Mouse (Mus musculus) embryonic facial prominence, embryonic 12.5 days (tissue): ENCODE measurements around the gene Acsbg2. TPM values are rescaled to one million over a fixed set of nuclear protein-coding genes. Genes with fewer than 3 reads are reported as not detected.

Source experiments
- ATAC-seq: fragments of 200-750 bp; cut with Nextera tagmentation; 2 replicates; pipeline ENCODE4 v1.8.0; 2017; ENCODE audit not compliant: insufficient number of reproducible peaks, insufficient read depth, low FRiP score, low TSS enrichment
- H3K27ac ChIP-seq: fragments of 300-500 bp; sonication (generic); 2 replicates; pipeline ENCODE4 v1.5.1; 2016; ENCODE audit warnings: mild to moderate bottlenecking
- H3K27me3 ChIP-seq: fragments of 300-500 bp; sonication (generic); 2 replicates; pipeline ENCODE4 v1.6.1; 2016; ENCODE audit warnings: mild to moderate bottlenecking, moderate library complexity
- H3K36me3 ChIP-seq: fragments of 300-500 bp; sonication (generic); 2 replicates; pipeline ENCODE4 v1.6.1; 2016; ENCODE audit warnings: mild to moderate bottlenecking
- H3K4me1 ChIP-seq: fragments of 300-500 bp; sonication (generic); 2 replicates; pipeline ENCODE4 v1.6.1; 2016
- H3K4me2 ChIP-seq: fragments of 300-500 bp; sonication (generic); replicated peaks from 2 replicates; pipeline ENCODE4 v1.6.1; 2016; ENCODE audit warnings: mild to moderate bottlenecking, moderate library complexity
- H3K4me3 ChIP-seq: fragments of 300-500 bp; sonication (generic); 2 replicates; pipeline ENCODE4 v1.5.1; 2016; ENCODE audit warnings: mild to moderate bottlenecking
- H3K9ac ChIP-seq: fragments of 300-500 bp; sonication (generic); 2 replicates; pipeline ENCODE4 v1.6.1; 2016; ENCODE audit warnings: mild to moderate bottlenecking, moderate library complexity
- H3K9me3 ChIP-seq: fragments of 300-500 bp; sonication (generic); 2 replicates; pipeline ENCODE4 v1.6.1; 2016; ENCODE audit warnings: mild to moderate bottlenecking, moderate library complexity
- WGBS: fragments of 180-500 bp; shearing (Covaris S2); methylation state at CpG from one replicate; pipeline ENCODE4 v1.1.7; 2016; 5-methylcytosine and 5-hydroxymethylcytosine counted together
- polyA plus RNA-seq: library from polyadenylated mRNA; unstranded; fragments of >200 nt; fragmentation: Nextera tagmentation; extraction: Ambion mirVana; gene quantifications from 2 replicates; pipeline ENCODE4 v1.2.1, GENCODE M21; 2016

Gene Acsbg2
- polyA plus RNA-seq, 1 experiment from 2014 or later: not detected

DNA sequence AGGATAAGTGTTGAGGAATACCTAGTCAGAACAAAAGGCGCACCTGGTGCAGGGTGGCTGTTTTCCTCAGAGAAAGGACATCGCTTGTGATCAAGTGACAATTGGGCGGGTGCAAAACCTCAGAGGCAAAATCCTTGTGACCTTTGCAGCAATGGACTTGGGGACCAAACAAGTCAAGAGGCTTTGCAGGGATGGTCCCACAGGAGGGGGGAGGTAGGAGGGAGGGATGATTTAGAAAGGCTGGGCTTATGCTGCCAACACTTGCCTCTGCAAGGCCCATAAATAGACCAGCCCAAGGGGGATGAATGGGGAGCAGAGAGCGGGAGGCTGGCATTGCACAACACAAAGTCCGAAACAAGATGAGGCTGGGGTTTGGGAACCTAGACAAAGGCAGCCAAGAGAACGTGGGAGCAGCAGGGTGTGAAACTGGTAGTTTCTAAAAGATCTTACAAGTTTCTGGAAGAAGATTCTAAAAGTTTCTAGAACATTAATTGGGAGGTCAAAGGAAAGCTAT, 55.2 kb downstream of the Acsbg2 start:
- Histone ChIP-seq H3K27ac (no peak overlapping the region), H3K36me3 (no peaks in the 10 kb centered on the region), H3K4me2 (no peak overlapping the region), H3K27me3 (no peaks in the 10 kb centered on the region), H3K4me1 (0 out of 2 replicates have a peak, but pooled peaks cover 5% of the 10 kb centered on the region), H3K9me3 (no peaks in the 10 kb centered on the region), H3K9ac (no peak overlapping the region), H3K4me3 (no peak overlapping the region)
- WGBS: 73% methylated on average over 6 of the region's 6 CpGs
- no peak for ATAC-seq

- no peak for ATAC-seq
- Histone ChIP-seq H3K27ac (no peak overlapping the region), H3K27me3 (no peaks in the 10 kb centered on the region), H3K9me3 (no peaks in the 10 kb centered on the region), H3K4me1 (0 out of 2 replicates have a peak, but pooled peaks cover 6% of the 10 kb centered on the region), H3K4me2 (no peak overlapping the region), H3K36me3 (no peaks in the 10 kb centered on the region), H3K4me3 (no peak overlapping the region), H3K9ac (no peak overlapping the region)
- WGBS: 31% methylated on average over 11 of the region's 11 CpGs
Observed at GRCm38 (mm10) chr17:56818067-56818636, 56.1 kb downstream of the Acsbg2 start.

DNA sequence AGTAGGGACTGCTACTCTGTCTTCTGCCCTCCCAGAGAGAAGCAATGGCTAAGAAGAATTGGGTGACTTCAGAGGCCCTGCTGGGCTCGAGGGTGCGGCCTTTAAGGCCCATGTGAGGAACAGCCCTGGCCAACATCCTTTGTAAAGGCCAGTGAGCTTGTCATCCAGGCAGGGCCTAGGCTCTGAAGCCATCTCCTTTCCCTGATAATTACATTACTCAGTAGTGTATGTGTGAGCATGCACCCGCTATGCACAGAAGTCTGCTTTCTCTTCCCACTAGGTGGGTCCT, 59.2 kb downstream of the Acsbg2 start:
- H3K4me2 ChIP-seq: no peak overlapping the region
- no peaks in the 10 kb centered on the region for H3K36me3 ChIP-seq
- no peak overlapping the region for H3K27ac ChIP-seq
- no peak overlapping the region for H3K4me3 ChIP-seq
- no peak overlapping the region for H3K9ac ChIP-seq
- H3K4me1 ChIP-seq: peaks cover 15% of the 10 kb centered on the region
- ATAC-seq: no peak
- H3K27me3 ChIP-seq: no peaks in the 10 kb centered on the region
- no peaks in the 10 kb centered on the region for H3K9me3 ChIP-seq
- 74% methylated on average over 3 of the region's 3 CpGs for WGBS

DNA sequence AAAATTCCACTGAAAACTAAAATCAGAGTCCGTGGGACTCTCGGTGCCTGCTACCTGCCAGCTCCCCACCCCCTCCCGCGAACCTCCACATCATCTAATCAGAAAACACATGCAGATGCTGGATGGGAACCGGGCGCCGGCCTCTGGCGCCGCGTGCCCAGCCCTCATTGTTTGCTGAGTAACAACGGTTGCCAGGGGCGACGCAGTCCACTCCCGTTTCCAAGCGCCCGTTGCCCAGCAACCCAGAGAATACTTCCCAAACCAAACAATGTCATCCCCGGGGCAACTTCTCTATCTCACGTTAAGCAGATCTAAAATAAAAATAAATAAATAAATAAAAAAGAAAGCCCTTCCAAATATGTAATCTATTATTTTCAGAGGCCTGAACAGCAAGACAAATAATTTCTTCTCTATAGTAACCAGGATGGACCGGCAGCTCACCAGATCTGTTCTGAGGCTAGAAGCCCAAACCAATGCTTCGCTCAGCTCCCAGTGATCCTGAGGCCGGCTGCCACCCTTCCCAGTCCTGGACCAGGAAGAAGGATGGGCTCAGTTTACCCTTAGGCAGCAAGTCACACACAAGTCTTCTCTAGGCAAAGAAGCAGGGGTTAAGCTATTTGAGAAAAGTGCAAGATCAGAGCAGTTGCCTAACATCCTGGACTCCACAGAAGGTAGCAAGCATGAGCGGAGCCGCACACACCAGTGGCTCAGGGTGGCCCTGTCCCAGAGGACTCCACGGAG, 59.8 kb downstream of the Acsbg2 start:
- no peak overlapping the region for H3K9ac ChIP-seq
- WGBS: 16% methylated on average over 24 of the region's 24 CpGs
- H3K4me3 ChIP-seq: no peak overlapping the region
- no peaks in the 10 kb centered on the region for H3K36me3 ChIP-seq
- no peaks in the 10 kb centered on the region for H3K27me3 ChIP-seq
- peaks cover 19% of the 10 kb centered on the region for H3K4me1 ChIP-seq
- no peak overlapping the region for H3K4me2 ChIP-seq
- H3K9me3 ChIP-seq: no peaks in the 10 kb centered on the region
- no peak for ATAC-seq
- no peak overlapping the region for H3K27ac ChIP-seq

DNA sequence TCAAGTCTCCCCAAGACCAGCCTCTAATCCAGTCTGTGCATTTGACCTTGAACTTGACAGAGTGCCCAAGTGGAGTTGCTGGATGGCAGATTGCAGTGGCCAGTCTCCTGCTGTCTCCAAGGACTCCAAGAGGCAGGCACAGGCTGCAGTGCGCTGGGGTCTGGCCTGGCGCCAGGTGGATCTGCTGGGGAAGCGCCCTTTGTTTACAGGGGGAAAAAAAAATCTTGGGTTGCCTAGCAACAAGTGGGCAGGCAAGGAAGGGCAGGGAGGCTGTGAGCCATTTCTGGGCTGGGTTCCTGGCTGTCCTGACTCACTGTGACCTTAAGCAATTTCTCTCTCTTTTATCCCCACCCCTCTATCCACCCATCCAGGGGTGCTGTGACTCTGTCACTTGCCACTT, 64.0 kb downstream of the Acsbg2 start:
- ATAC-seq: no peak
- Histone ChIP-seq H3K4me3 (no peak overlapping the region), H3K27ac (no peak overlapping the region), H3K9ac (no peak overlapping the region), H3K27me3 (0 out of 2 replicates have a peak, but pooled peaks cover 4% of the 10 kb centered on the region), H3K4me1 (peaks cover 19% of the 10 kb centered on the region), H3K4me2 (no peak overlapping the region), H3K36me3 (no peaks in the 10 kb centered on the region), H3K9me3 (no peaks in the 10 kb centered on the region)
- 7% methylated on average over 3 of the region's 3 CpGs for WGBS

DNA sequence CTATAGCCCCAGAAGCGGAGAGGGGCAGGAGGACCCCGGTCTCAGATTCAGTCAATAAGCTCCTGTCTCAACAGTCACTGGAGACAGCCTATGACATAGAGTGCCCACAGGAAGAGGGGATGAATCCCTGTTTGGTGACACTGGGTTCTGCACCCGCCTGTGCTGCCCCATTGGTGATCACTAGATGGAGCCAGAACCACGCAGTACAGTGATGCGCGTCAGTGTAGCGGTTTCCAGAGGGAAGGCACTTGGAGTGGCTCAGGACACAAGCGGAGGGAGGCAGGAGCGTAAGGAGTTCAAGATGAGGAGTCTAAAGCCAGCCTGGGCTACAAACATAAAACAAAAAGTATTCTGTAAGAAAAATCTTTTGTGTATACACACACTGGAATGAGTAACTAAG, 65.7 kb downstream of the Acsbg2 start:
- peaks cover 13% of the 10 kb centered on the region for H3K4me1 ChIP-seq
- no peaks in the 10 kb centered on the region for H3K36me3 ChIP-seq
- ATAC-seq: peak; percentile 68
- no peak overlapping the region for H3K27ac ChIP-seq
- H3K4me2 ChIP-seq: no peak overlapping the region
- 0 out of 2 replicates have a peak, but pooled peaks cover 4% of the 10 kb centered on the region for H3K27me3 ChIP-seq
- H3K9me3 ChIP-seq: no peaks in the 10 kb centered on the region
- 10% methylated on average over 9 of the region's 9 CpGs for WGBS
- no peak overlapping the region for H3K4me3 ChIP-seq
- no peak overlapping the region for H3K9ac ChIP-seq

DNA sequence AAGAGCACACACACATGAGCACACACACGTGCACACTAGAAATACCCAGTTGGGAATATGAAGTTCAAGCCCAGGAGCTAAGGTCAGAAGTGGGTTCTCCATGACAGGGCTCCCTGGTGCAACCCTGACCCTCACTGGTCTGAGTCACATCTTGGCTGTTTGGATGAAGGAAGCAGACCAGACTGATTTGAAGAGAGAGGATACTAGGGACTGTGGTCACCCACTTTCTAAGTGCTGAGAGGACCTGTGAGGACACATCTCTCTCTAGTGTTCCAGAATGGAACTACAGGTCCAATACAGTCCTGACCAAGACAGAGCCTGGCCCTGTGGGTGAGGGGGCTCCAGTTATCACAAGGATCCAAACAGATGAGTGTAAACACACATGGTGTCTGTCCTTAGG, 68.5 kb downstream of the Acsbg2 start:
- no peak for ATAC-seq
- Histone ChIP-seq H3K27ac (no peak overlapping the region), H3K27me3 (0 out of 2 replicates have a peak, but pooled peaks cover 4% of the 10 kb centered on the region), H3K4me2 (no peak overlapping the region), H3K9ac (no peak overlapping the region), H3K36me3 (peaks cover 4% of the 10 kb centered on the region; the same call in 1 of the 2 replicates), H3K4me3 (no peak overlapping the region), H3K4me1 (peaks cover 12% of the 10 kb centered on the region), H3K9me3 (no peaks in the 10 kb centered on the region)
- 89% methylated on average over 1 of the region's 1 CpGs for WGBS

DNA sequence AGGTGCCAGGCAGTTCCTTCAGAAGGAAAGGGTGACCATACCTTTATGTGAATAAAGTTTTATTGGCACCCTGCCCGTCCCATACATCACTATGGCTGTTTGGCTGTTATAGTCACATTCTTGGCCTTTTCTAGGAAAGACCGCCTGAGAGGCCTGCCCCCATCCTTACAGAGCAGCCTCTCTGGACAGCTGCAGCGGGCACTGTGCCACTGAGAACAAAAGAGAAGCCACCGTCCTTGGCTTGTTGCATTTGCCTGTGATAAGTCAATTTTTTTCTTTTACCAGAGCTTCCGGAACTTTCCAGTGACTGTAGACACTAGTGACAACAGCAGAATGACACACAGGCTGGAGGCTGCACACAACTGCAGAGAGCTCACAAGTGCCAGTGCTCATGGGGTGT, 69.3 kb downstream of the Acsbg2 start:
- peaks cover 4% of the 10 kb centered on the region; the same call in 1 of the 2 replicates for H3K36me3 ChIP-seq
- ATAC-seq: no peak
- H3K9ac ChIP-seq: no peak overlapping the region
- no peak overlapping the region for H3K27ac ChIP-seq
- no peak overlapping the region for H3K4me3 ChIP-seq
- 0 out of 2 replicates have a peak, but pooled peaks cover 4% of the 10 kb centered on the region for H3K27me3 ChIP-seq
- H3K4me2 ChIP-seq: no peak overlapping the region
- no peaks in the 10 kb centered on the region for H3K9me3 ChIP-seq
- 82% methylated on average over 5 of the region's 5 CpGs for WGBS
- peaks cover 4% of the 10 kb centered on the region; the same call in 1 of the 2 replicates for H3K4me1 ChIP-seq

DNA sequence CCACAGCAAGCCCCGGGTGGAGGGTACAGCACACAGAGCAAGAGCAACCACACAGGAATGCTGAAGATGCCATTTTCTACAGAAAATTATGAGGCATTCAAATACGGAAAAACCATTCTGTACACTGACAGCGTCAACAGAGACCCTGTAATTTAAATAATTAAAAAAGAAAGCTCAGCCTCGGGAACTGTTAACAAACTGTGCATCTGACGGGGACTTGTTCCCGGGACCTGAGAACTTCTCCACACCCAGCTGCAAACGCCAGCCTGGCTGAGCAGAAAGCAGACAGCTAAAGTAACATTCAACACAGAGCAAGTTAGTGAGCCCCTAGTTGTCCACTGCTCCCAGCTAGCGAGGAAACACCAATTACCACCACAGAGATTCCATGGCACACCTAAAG, 72.2 kb downstream of the Acsbg2 start:
- H3K36me3 ChIP-seq: peaks cover 4% of the 10 kb centered on the region; the same call in 1 of the 2 replicates
- no peak overlapping the region for H3K9ac ChIP-seq
- H3K4me1 ChIP-seq: no peaks in the 10 kb centered on the region
- 72% methylated on average over 8 of the region's 8 CpGs for WGBS
- ATAC-seq: no peak
- H3K27me3 ChIP-seq: no peaks in the 10 kb centered on the region
- H3K4me3 ChIP-seq: no peak overlapping the region
- no peak overlapping the region for H3K27ac ChIP-seq
- no peak overlapping the region for H3K4me2 ChIP-seq
- H3K9me3 ChIP-seq: no peaks in the 10 kb centered on the region

DNA sequence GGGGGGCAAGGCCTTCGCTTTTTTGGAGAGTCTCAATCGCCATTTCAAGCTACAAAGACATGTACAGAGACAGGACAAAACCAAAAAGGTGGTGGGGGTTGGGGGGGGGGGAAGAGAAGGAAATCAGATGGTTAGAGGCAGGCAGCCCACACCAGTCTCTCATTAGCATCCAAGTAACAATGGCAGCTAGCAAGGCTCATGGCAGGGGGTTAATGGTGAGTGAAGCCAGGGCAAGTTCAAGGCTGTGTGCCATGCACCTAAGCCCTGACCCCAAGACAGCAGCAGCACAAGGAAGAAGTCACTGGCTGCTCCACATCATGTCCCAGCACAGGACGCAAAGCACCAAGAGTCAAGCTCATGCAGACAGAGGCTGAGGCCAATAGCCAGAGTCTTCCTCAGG, 75.0 kb downstream of the Acsbg2 start:
- H3K4me3 ChIP-seq: no peak overlapping the region
- WGBS: 83% methylated on average over 3 of the region's 3 CpGs

GRCm38 (mm10) chr17:56793614-56794319, 80.5 kb downstream of the Acsbg2 start:
- Histone ChIP-seq H3K4me1 (no peaks in the 10 kb centered on the region), H3K27me3 (no peaks in the 10 kb centered on the region), H3K36me3 (no peaks in the 10 kb centered on the region), H3K9ac (no peak overlapping the region), H3K9me3 (no peaks in the 10 kb centered on the region), H3K4me3 (no peak overlapping the region), H3K27ac (no peak overlapping the region), H3K4me2 (no peak overlapping the region)
- ATAC-seq: no peak
- 63% methylated on average over 6 of the region's 6 CpGs for WGBS

More for the DNA sequence above, 75.0 kb downstream of the Acsbg2 start:
- no peaks in the 10 kb centered on the region for H3K4me1 ChIP-seq
- peaks cover 4% of the 10 kb centered on the region; the same call in 1 of the 2 replicates for H3K36me3 ChIP-seq
- H3K27ac ChIP-seq: no peak overlapping the region
- H3K9me3 ChIP-seq: no peaks in the 10 kb centered on the region
- no peak for ATAC-seq
- no peak overlapping the region for H3K4me2 ChIP-seq
- H3K27me3 ChIP-seq: no peaks in the 10 kb centered on the region
- no peak overlapping the region for H3K9ac ChIP-seq
